Mouse (Mus musculus) hindbrain, postnatal 0 days (tissue): ENCODE data around the gene Gm3238. TPM values are rescaled to one million over a fixed set of nuclear protein-coding genes. Genes with fewer than 3 reads are reported as not detected.

Experiments used
- ATAC-seq: fragments of 200-750 bp; cut with Nextera tagmentation; 2 replicates; pipeline ENCODE4 v1.8.0; 2017; ENCODE audit warnings: mild to moderate bottlenecking, moderate TSS enrichment, moderate library complexity
- DNase-seq: peaks from one replicate; pipeline ENCODE4 v3.0.0-alpha.2; 2015; ENCODE audit warnings: low spot score
- H3K27ac ChIP-seq: fragments of 300-500 bp; sonication (generic); 2 replicates; pipeline ENCODE4 v1.5.1; 2014; ENCODE audit warnings: mild to moderate bottlenecking
- H3K27me3 ChIP-seq: fragments of 300-500 bp; sonication (generic); 2 replicates; pipeline ENCODE4 v1.6.1; 2014; ENCODE audit warnings: low read length, mixed read lengths; ENCODE audit not compliant: insufficient read depth
- H3K36me3 ChIP-seq: fragments of 300-500 bp; sonication (generic); 2 replicates; pipeline ENCODE4 v1.6.1; 2014; ENCODE audit warnings: low read length, mixed read lengths; ENCODE audit not compliant: insufficient read depth
- H3K4me1 ChIP-seq: fragments of 300-500 bp; sonication (generic); 2 replicates; pipeline ENCODE4 v1.6.1; 2014; ENCODE audit warnings: antibody characterized with exemption, low read length, mixed read lengths; ENCODE audit not compliant: insufficient read depth
- H3K4me2 ChIP-seq: fragments of 300-500 bp; sonication (generic); 2 replicates; pipeline ENCODE4 v1.6.1; 2014; ENCODE audit warnings: low read depth, mild to moderate bottlenecking, low read length, moderate library complexity, mixed read lengths
- H3K4me3 ChIP-seq: fragments of 300-500 bp; sonication (generic); 2 replicates; pipeline ENCODE4 v1.5.1; 2014; ENCODE audit warnings: low read length
- H3K9ac ChIP-seq: fragments of 300-500 bp; sonication (generic); replicated peaks from 2 replicates; pipeline ENCODE4 v1.6.1; 2014; ENCODE audit warnings: mild to moderate bottlenecking, low read length, moderate library complexity, mixed read lengths
- H3K9me3 ChIP-seq: fragments of 300-500 bp; sonication (generic); 2 replicates; pipeline ENCODE4 v1.6.1; 2016; ENCODE audit warnings: low read length, mixed read lengths
- CTCF ChIP-seq: IDR thresholded peaks from 2 replicates; pipeline ENCODE4 v1.5.1; 2016; ENCODE audit warnings: antibody characterized with exemption, control low read depth, low read depth
- WGBS: fragments of 180-500 bp; shearing (Covaris S2); extraction: QIAGEN DNeasy Blood & Tissue Kit; methylation state at CpG from one replicate; pipeline ENCODE4 v1.1.7; 2014; 5-methylcytosine and 5-hydroxymethylcytosine counted together
- polyA plus RNA-seq: library from polyadenylated mRNA; unstranded; fragments of >200 nt; fragmentation: Nextera tagmentation; extraction: Ambion mirVana; gene quantifications from 2 replicates; pipeline ENCODE4 v1.2.1, GENCODE M21; 2015
- total RNA-seq: library from RNA; depleted of rRNA; stranded (reverse); fragments of >200 nt; gene quantifications from 2 replicates; pipeline ENCODE4 v1.2.3, GENCODE M21; 2014; rRNA removed

The Gm3238 gene
- total and polyA plus RNA-seq, 2 experiments from 2014 or later, result not detected

GRCm38 (mm10) chr10:77738929-77739328 lies 32.2 kb downstream of the Gm3238 start:
- WGBS, result 92% methylated on average over 4 of the region's 4 CpGs
- Histone ChIP-seq H3K36me3 (no peaks in the 10 kb centered on the region), H3K9ac (no peak overlapping the region), H3K27me3 (no peaks in the 10 kb centered on the region), H3K27ac (no peak overlapping the region), H3K4me3 (no peak overlapping the region), H3K4me1 (no peaks in the 10 kb centered on the region), H3K4me2 (no peak overlapping the region), H3K9me3 (no peaks in the 10 kb centered on the region)
- no peak for TF ChIP-seq CTCF
- no peak for DNase-seq
- no peak for ATAC-seq

- Histone ChIP-seq H3K9ac (no peak overlapping the region), H3K4me2 (no peak overlapping the region), H3K27ac (no peak overlapping the region), H3K36me3 (no peaks in the 10 kb centered on the region), H3K4me3 (no peak overlapping the region), H3K27me3 (no peaks in the 10 kb centered on the region), H3K4me1 (no peaks in the 10 kb centered on the region), H3K9me3 (no peaks in the 10 kb centered on the region)
- 95% methylated on average over 1 of the region's 1 CpGs for WGBS
- TF ChIP-seq CTCF, result no peak
- ATAC-seq, result no peak
- DNase-seq, result no peak
These were observed 35.2 kb downstream of the Gm3238 start for GRCm38 (mm10) chr10:77735928-77736327.

GRCm38 (mm10) chr10:77729241-77729640 lies 41.9 kb downstream of the Gm3238 start:
- H3K9ac ChIP-seq, result no peak overlapping the region
- TF ChIP-seq CTCF, result peak; percentile 34
- ATAC-seq, result no peak
- no peak overlapping the region for H3K27ac ChIP-seq
- no peaks in the 10 kb centered on the region for H3K9me3 ChIP-seq
- DNase-seq, result no peak
- H3K4me2 ChIP-seq, result no peak overlapping the region
- no peaks in the 10 kb centered on the region for H3K36me3 ChIP-seq
- WGBS, result 55% methylated on average over 4 of the region's 4 CpGs
- no peak overlapping the region for H3K4me3 ChIP-seq
- H3K27me3 ChIP-seq, result no peaks in the 10 kb centered on the region
- H3K4me1 ChIP-seq, result no peaks in the 10 kb centered on the region

- Histone ChIP-seq H3K4me3 (no peak overlapping the region), H3K36me3 (no peaks in the 10 kb centered on the region), H3K27me3 (no peaks in the 10 kb centered on the region), H3K4me2 (no peak overlapping the region), H3K4me1 (no peaks in the 10 kb centered on the region), H3K27ac (no peak overlapping the region), H3K9me3 (no peaks in the 10 kb centered on the region), H3K9ac (no peak overlapping the region)
- no peak for ATAC-seq
- 68% methylated on average over 4 of the region's 4 CpGs for WGBS
- peak; percentile 28 for TF ChIP-seq CTCF
- no peak for DNase-seq
These were observed 42.8 kb downstream of the Gm3238 start for GRCm38 (mm10) chr10:77728280-77728679.

- Histone ChIP-seq H3K9ac (no peak within 1 kb of the TSS), H3K36me3 (no peaks in the 10 kb centered on the region), H3K27me3 (no peaks in the 10 kb centered on the region), H3K4me2 (no peak within 1 kb of the TSS), H3K4me1 (no peaks in the 10 kb centered on the region), H3K9me3 (no peaks in the 10 kb centered on the region), H3K4me3 (no peak within 1 kb of the TSS), H3K27ac (no peak within 1 kb of the TSS)
- TF ChIP-seq CTCF, result no peak
- DNase-seq, result no peak
- no peak for ATAC-seq
- 22% methylated on average over 3 of the region's 3 CpGs for WGBS
These were observed 44.9 kb downstream of the Gm3238 start, which contains the start of gene Gm10100 for GRCm38 (mm10) chr10:77726186-77726585. Gene Gm10100, plus strand, starts transcription at chr10:77726486.

- H3K4me2 ChIP-seq, result no peak overlapping the region
- no peak overlapping the region for H3K4me3 ChIP-seq
- no peak overlapping the region for H3K9ac ChIP-seq
- H3K9me3 ChIP-seq, result 0 out of 2 replicates have a peak, but pooled peaks cover 2% of the 10 kb centered on the region
- no peak for TF ChIP-seq CTCF
- no peaks in the 10 kb centered on the region for H3K4me1 ChIP-seq
- H3K27me3 ChIP-seq, result no peaks in the 10 kb centered on the region
- H3K36me3 ChIP-seq, result no peaks in the 10 kb centered on the region
- 76% methylated on average over 8 of the region's 8 CpGs for WGBS
- H3K27ac ChIP-seq, result no peak overlapping the region
- no peak for ATAC-seq
- DNase-seq, result no peak
These were observed 46.3 kb downstream of the Gm3238 start for GRCm38 (mm10) chr10:77724855-77725254.

Other genes starting within 250 kb of the Gm3238 start
Only the 30 nearest of the 32 such genes appear.
- gene Pttg1ip, start 189.6 kb downstream of the Gm3238 start, total RNA-seq, result 85.9 and 94.0 TPM in 2 replicates
- gene Pttg1ip, start 189.6 kb downstream of the Gm3238 start, polyA plus RNA-seq, result 87.3 and 87.5 TPM in 2 replicates
- gene Sumo3, start 165.2 kb downstream of the Gm3238 start, total RNA-seq, result 217 and 218 TPM in 2 replicates
- gene Sumo3, start 165.2 kb downstream of the Gm3238 start, polyA plus RNA-seq, result 330 and 348 TPM in 2 replicates
- gene Gm49325, start 165.1 kb downstream of the Gm3238 start, total RNA-seq, result 4.0 TPM in 1 of 2 replicates, not detected in the other
- gene Gm49325, start 165.1 kb downstream of the Gm3238 start, polyA plus RNA-seq, result 11.1 and 12.8 TPM in 2 replicates
- gene Ube2g2, start 149.1 kb downstream of the Gm3238 start, total RNA-seq, result 45.1 and 48.3 TPM in 2 replicates
- gene Ube2g2, start 149.1 kb downstream of the Gm3238 start, polyA plus RNA-seq, result 65.8 and 73.8 TPM in 2 replicates
- gene Tspear, start 84.8 kb downstream of the Gm3238 start, total RNA-seq, result 0.42 and 4.4 TPM in 2 replicates
- gene Tspear, start 84.8 kb downstream of the Gm3238 start, polyA plus RNA-seq, result 0.93 and 1.3 TPM in 2 replicates
- gene Gm19402, start 80.6 kb downstream of the Gm3238 start, total RNA-seq, result not detected in 2 replicates
- gene Gm19402, start 80.6 kb downstream of the Gm3238 start, polyA plus RNA-seq, result not detected in 2 replicates
- not detected in 2 replicates for gene Gm9508, start 74.1 kb downstream of the Gm3238 start, total RNA-seq
- not detected in 2 replicates for gene Gm9508, start 74.1 kb downstream of the Gm3238 start, polyA plus RNA-seq
- not detected in 2 replicates for gene Gm10272, start 64.7 kb downstream of the Gm3238 start, total RNA-seq
- gene Gm10272, start 64.7 kb downstream of the Gm3238 start, polyA plus RNA-seq, result not detected in 2 replicates
- not detected in 2 replicates for gene Gm10024, start 59.9 kb downstream of the Gm3238 start, total RNA-seq
- gene Gm10024, start 59.9 kb downstream of the Gm3238 start, polyA plus RNA-seq, result not detected in 2 replicates
- not detected in 2 replicates for gene Gm10142, start 55.5 kb downstream of the Gm3238 start, total RNA-seq
- not detected in 2 replicates for gene Gm10142, start 55.5 kb downstream of the Gm3238 start, polyA plus RNA-seq
- not detected in 2 replicates for gene Krtap12-1, start 50.7 kb downstream of the Gm3238 start, total RNA-seq
- not detected in 2 replicates for gene Krtap12-1, start 50.7 kb downstream of the Gm3238 start, polyA plus RNA-seq
- gene Gm10100, start 44.8 kb downstream of the Gm3238 start, total RNA-seq, result not detected in 2 replicates
- not detected in 2 replicates for gene Gm10100, start 44.8 kb downstream of the Gm3238 start, polyA plus RNA-seq
- not detected in 2 replicates for gene Gm18596, start 28.7 kb downstream of the Gm3238 start, total RNA-seq
- not detected in 2 replicates for gene Gm18596, start 28.7 kb downstream of the Gm3238 start, polyA plus RNA-seq
- not detected in 2 replicates for gene Gm9736, start 20.0 kb downstream of the Gm3238 start, total RNA-seq
- not detected in 2 replicates for gene Gm9736, start 20.0 kb downstream of the Gm3238 start, polyA plus RNA-seq
- not detected in 2 replicates for gene Gm3233, start 11.6 kb downstream of the Gm3238 start, total RNA-seq
- not detected in 2 replicates for gene Gm3233, start 11.6 kb downstream of the Gm3238 start, polyA plus RNA-seq
- gene Gm7138, start 5.6 kb upstream of the Gm3238 start, total RNA-seq, result not detected in 2 replicates
- gene Gm7138, start 5.6 kb upstream of the Gm3238 start, polyA plus RNA-seq, result not detected in 2 replicates
- gene Gm3250, start 11.2 kb upstream of the Gm3238 start, total RNA-seq, result not detected in 2 replicates
- not detected in 2 replicates for gene Gm3250, start 11.2 kb upstream of the Gm3238 start, polyA plus RNA-seq
- gene Gm7137, start 16.9 kb upstream of the Gm3238 start, total RNA-seq, result not detected in 2 replicates
- not detected in 2 replicates for gene Gm7137, start 16.9 kb upstream of the Gm3238 start, polyA plus RNA-seq
- not detected in 2 replicates for gene Gm9639, start 23.8 kb upstream of the Gm3238 start, total RNA-seq
- gene Gm9639, start 23.8 kb upstream of the Gm3238 start, polyA plus RNA-seq, result not detected in 2 replicates
- not detected in 2 replicates for gene Gm19668, start 27.8 kb upstream of the Gm3238 start, total RNA-seq
- gene Gm19668, start 27.8 kb upstream of the Gm3238 start, polyA plus RNA-seq, result not detected in 2 replicates
- not detected in 2 replicates for gene Gm9507, start 40.5 kb upstream of the Gm3238 start, total RNA-seq
- not detected in 2 replicates for gene Gm9507, start 40.5 kb upstream of the Gm3238 start, polyA plus RNA-seq
- gene Gm2696, start 43.4 kb upstream of the Gm3238 start, total RNA-seq, result not detected in 2 replicates
- not detected in 2 replicates for gene Gm2696, start 43.4 kb upstream of the Gm3238 start, polyA plus RNA-seq
- gene Krtap10-4, start 55.8 kb upstream of the Gm3238 start, total RNA-seq, result not detected in 2 replicates
- not detected in 2 replicates for gene Krtap10-4, start 55.8 kb upstream of the Gm3238 start, polyA plus RNA-seq
- gene Krtap10-10, start 64.6 kb upstream of the Gm3238 start, total RNA-seq, result not detected in 2 replicates
- gene Krtap10-10, start 64.6 kb upstream of the Gm3238 start, polyA plus RNA-seq, result not detected in 2 replicates
- gene Gm36176, start 75.5 kb upstream of the Gm3238 start, total RNA-seq, result not detected in 2 replicates
- gene Gm36176, start 75.5 kb upstream of the Gm3238 start, polyA plus RNA-seq, result not detected in 2 replicates
- gene Gm10318, start 81.5 kb upstream of the Gm3238 start, total RNA-seq, result not detected in 2 replicates
- not detected in 2 replicates for gene Gm10318, start 81.5 kb upstream of the Gm3238 start, polyA plus RNA-seq
- not detected in 2 replicates for gene Gm3285, start 90.7 kb upstream of the Gm3238 start, total RNA-seq
- gene Gm3285, start 90.7 kb upstream of the Gm3238 start, polyA plus RNA-seq, result not detected in 2 replicates
- 27.8 and 31.4 TPM in 2 replicates for gene Lrrc3, start 131.2 kb upstream of the Gm3238 start, total RNA-seq
- 22.1 and 24.3 TPM in 2 replicates for gene Lrrc3, start 131.2 kb upstream of the Gm3238 start, polyA plus RNA-seq
- 6.5 and 9.1 TPM in 2 replicates for gene Trpm2, start 199.2 kb upstream of the Gm3238 start, total RNA-seq
- 4.6 and 6.8 TPM in 2 replicates for gene Trpm2, start 199.2 kb upstream of the Gm3238 start, polyA plus RNA-seq
- gene 1810043G02Rik, start 207.2 kb upstream of the Gm3238 start, total RNA-seq, result 72.0 and 75.7 TPM in 2 replicates
- 58.5 and 60.4 TPM in 2 replicates for gene 1810043G02Rik, start 207.2 kb upstream of the Gm3238 start, polyA plus RNA-seq